Mouse (Mus musculus) lung, embryonic 16.5 days (tissue): Measurements from ENCODE around the gene Nfkbia. TPM values are rescaled to one million over a fixed set of nuclear protein-coding genes. Genes with fewer than 3 reads are reported as not detected.

Source experiments
- ATAC-seq: fragments of 200-750 bp; cut with Nextera tagmentation; 2 replicates; pipeline ENCODE4 v1.8.0; 2017; ENCODE audit warnings: low read depth, mild to moderate bottlenecking, moderate library complexity
- H3K27ac ChIP-seq: fragments of 300-500 bp; sonication (generic); 2 replicates; pipeline ENCODE4 v1.5.1; 2014; ENCODE audit warnings: mild to moderate bottlenecking, control low read depth, low read length
- H3K27me3 ChIP-seq: fragments of 300-500 bp; sonication (generic); 2 replicates; pipeline ENCODE4 v1.6.1; 2014; ENCODE audit warnings: low read depth, low read length, mixed read lengths; ENCODE audit not compliant: control insufficient read depth, insufficient read depth
- H3K36me3 ChIP-seq: fragments of 300-500 bp; sonication (generic); 2 replicates; pipeline ENCODE4 v1.6.1; 2014; ENCODE audit warnings: low read length; ENCODE audit not compliant: control insufficient read depth, insufficient read depth
- H3K4me1 ChIP-seq: fragments of 300-500 bp; sonication (generic); replicated peaks from 2 replicates; pipeline ENCODE4 v1.6.1; 2014; ENCODE audit warnings: low read length, mixed read lengths; ENCODE audit not compliant: control insufficient read depth, insufficient read depth
- H3K4me2 ChIP-seq: fragments of 300-500 bp; sonication (generic); 2 replicates; pipeline ENCODE4 v1.6.1; 2014; ENCODE audit warnings: low read depth, low read length, control low read depth
- H3K4me3 ChIP-seq: fragments of 300-500 bp; sonication (generic); 2 replicates; pipeline ENCODE4 v1.5.1; 2014; ENCODE audit warnings: mild to moderate bottlenecking, low read length, control low read depth
- H3K9ac ChIP-seq: fragments of 300-500 bp; sonication (generic); 2 replicates; pipeline ENCODE4 v1.6.1; 2014; ENCODE audit warnings: low read length, control low read depth
- H3K9me3 ChIP-seq: fragments of 300-500 bp; sonication (generic); 2 replicates; pipeline ENCODE4 v1.6.1; 2016; ENCODE audit warnings: low read length; ENCODE audit not compliant: control insufficient read depth
- WGBS: fragments of 180-500 bp; shearing (Covaris S2); extraction: QIAGEN DNeasy Blood & Tissue Kit; methylation state at CpG from one replicate; pipeline ENCODE4 v1.1.7; 2014; 5-methylcytosine and 5-hydroxymethylcytosine counted together
- polyA plus RNA-seq: library from polyadenylated mRNA; unstranded; fragments of >200 nt; fragmentation: Nextera tagmentation; extraction: Ambion mirVana; gene quantifications from 2 replicates; pipeline ENCODE4 v1.2.1, GENCODE M21; 2015

Gene Nfkbia
- polyA plus RNA-seq, 1 experiment from 2014 or later = 130 TPM

- 80% methylated on average over 5 of the region's 5 CpGs for WGBS
- no peaks in the 10 kb centered on the region for H3K9me3 ChIP-seq
- no peak overlapping the region for H3K9ac ChIP-seq
- no peak for ATAC-seq
- H3K4me2 ChIP-seq = no peak overlapping the region
- H3K27ac ChIP-seq = no peak overlapping the region
- no peaks in the 10 kb centered on the region for H3K27me3 ChIP-seq
- H3K4me3 ChIP-seq = no peak overlapping the region
- H3K36me3 ChIP-seq = no peaks in the 10 kb centered on the region
- H3K4me1 ChIP-seq = peaks cover 36% of the 10 kb centered on the region
Observed at GRCm38 (mm10) chr12:55440416-55440815, 52.0 kb downstream of the Nfkbia start.

Other genes starting within 250 kb of the Nfkbia start
- 13.2 and 16.6 TPM in 2 replicates for gene 1110008L16Rik, start 193.1 kb downstream of the Nfkbia start, polyA plus RNA-seq
- 11.4 and 11.6 TPM in 2 replicates for gene Ppp2r3c, start 189.6 kb downstream of the Nfkbia start, polyA plus RNA-seq
- 389 and 394 TPM in 2 replicates for gene Psma6, start 108.4 kb downstream of the Nfkbia start, polyA plus RNA-seq
- gene Aldoart2, start 72.6 kb upstream of the Nfkbia start, polyA plus RNA-seq = not detected in 2 replicates
- 0.13 and 0.20 TPM in 2 replicates for gene Insm2, start 106.8 kb upstream of the Nfkbia start, polyA plus RNA-seq